Mouse (Mus musculus): ENCODE results near the gene Fat1. TPM values are rescaled to one million over a fixed set of nuclear protein-coding genes. Genes with fewer than 3 reads are reported as not detected.
A peak's percentile ranks its signal among the peaks of the same experiment; 100 is the strongest.

The Fat1 gene
- total RNA-seq (2021), result 60.5 and 84.6 TPM in 2 replicates
- long read RNA-seq, experiment 1, partial matches to known transcripts, result 2 of 2 reads
- long read RNA-seq, experiment 1, other reads (novel, unspliced or antisense), result 0 of 2 reads
- long read RNA-seq, experiment 2, partial matches to known transcripts, result 3 of 8 reads
- long read RNA-seq, experiment 2, other reads (novel, unspliced or antisense), result 5 of 8 reads

- DNase-seq, result peak; percentile 95
These were observed at the start of gene Fat1 for GRCm38 (mm10) chr8:44934850-44935497. Fat1 (plus strand) TSS chr8:44935447.

DNA sequence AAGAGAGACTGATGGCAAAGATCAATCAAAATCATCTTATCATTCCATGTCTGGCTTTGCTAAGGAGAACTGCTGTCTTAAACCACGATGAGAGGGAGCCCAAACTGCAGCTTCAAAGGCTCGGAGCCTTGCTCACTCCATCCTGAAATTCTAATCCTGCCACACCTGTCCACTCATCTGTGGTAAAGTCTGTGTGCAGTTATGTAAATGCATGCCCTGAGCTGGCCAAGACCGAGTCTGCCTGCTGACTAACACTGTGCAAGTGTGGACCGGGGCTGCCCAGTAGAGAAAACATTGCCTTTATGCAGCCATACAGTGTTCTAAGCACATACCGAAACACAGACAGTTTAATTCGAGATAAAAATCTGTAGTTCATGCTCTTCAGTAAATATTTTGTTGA lies 40.6 kb upstream of the Fat1 start:
- DNase-seq, result no peak

DNA sequence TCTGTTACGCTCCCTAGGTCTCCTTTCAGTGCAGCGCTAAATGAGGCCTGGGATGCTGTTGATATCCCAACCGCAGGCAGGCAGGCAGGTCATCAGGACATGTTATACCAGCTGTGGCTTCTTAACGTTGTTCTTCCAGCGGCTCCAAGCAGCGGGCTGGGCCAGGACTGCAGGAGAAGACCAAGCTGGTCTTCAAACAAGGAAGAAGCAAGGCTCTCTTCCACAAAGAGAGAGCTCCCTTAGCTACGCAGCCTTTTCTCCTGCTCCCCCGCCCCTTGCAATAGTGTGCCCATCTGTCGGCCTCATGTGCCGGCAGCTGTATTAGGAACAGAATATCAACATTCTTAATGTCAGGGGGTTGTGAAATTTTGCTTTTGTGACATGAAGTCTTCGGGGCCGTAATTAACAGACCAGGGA lies 35.7 kb upstream of the Fat1 start:
- no peak for DNase-seq

- no peak for DNase-seq
These were observed 23.9 kb upstream of the Fat1 start for GRCm38 (mm10) chr8:44911126-44911903.

DNA sequence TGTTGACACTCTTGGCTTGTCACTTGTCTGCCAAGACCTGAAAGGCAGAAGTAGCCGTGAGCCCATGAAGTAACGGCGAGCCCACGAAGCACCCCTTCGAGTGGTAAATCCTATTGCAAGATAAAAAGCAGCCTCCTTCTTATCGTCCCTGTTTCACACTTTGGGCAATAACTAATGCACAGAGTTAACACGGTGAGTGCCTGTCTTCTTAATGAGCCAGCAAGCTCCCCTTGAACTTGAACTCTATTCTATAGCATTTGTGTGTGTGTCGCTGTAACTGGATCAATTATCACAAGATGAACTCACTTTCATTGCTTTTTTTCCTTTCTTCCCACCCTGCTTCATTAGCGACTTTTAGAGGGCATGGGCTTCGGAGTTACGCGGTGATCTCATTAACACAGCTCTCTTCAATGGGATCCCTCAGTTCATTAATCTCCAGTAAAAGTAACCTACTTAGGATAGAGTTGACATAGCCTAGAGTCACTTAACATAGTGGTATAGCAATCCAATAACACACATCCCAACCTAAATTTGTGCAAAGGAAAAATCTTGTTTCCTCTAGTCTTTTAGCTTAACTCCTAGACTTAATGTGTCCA lies 15.7 kb upstream of the Fat1 start:
- no peak for DNase-seq

- no peak for DNase-seq
These were observed 14.7 kb upstream of the Fat1 start for GRCm38 (mm10) chr8:44920379-44921032.

DNA sequence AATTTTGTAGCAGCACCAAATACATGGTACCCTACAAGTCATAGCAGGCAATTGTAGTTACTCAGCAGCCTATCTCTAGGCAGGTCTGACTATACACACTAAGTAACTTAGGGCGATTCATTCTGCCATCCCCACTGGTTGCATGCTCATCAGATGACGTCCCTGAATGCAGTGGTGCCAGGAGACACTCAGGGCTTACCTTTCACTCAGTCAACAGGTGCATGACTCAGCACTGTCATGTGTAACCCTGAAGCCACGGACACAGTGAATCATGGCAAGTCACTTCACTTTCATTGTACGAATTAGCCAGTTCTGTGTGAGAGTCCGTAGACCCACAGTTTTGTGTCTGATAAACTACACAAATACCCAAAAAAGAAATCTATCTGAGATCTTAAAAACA lies 10.3 kb upstream of the Fat1 start:
- DNase-seq, result no peak

DNA sequence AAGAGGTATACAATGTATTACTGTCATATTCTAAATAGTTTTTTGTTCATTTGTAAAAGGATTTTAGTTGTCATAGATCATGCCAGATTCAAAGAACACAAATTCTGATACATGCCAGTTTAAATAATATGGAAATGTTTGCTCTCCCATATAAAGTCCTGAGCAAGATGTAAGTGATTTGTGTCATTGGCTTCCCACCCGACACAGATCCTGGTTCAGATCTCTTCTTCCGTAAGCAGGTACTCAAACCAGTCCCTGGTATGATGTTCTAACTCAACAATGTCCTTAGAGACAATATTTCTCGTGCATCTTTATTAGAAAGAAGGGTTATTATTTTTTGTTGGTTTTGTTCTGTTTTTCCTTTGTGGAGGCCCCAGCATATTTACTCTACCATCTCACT lies 5.2 kb upstream of the Fat1 start:
- no peak for DNase-seq

GRCm38 (mm10) chr8:44932546-44933342 lies 2.5 kb upstream of the Fat1 start:
- DNase-seq, result no peak

DNA sequence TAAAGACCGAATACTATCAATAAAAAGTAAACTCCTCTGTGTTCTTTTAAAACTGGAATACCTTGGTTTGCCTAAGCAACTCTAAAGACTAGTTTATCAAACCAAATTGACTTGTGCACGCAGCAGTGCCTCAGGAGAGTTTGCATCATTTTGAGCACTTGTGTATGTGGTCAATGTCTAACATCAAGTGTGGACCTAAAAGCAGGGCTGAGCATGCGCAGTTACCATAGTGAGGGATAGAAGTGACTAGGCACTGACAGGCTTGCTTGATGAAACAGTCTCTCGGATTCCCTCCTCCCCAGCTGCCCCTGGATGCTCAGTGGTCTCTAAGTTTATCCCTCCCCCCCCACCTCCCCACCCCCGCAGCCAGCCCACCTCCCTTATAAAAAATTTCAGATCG lies 1.8 kb upstream of the Fat1 start:
- no peak for DNase-seq

GRCm38 (mm10) chr8:44934416-44934815 lies 831 bp upstream of the Fat1 start:
- DNase-seq, result no peak

GRCm38 (mm10) chr8:44935741-44936140 lies 494 bp downstream of the Fat1 start:
- peak; percentile 90 for DNase-seq

- no peak for DNase-seq
These were observed 1.3 kb downstream of the Fat1 start for GRCm38 (mm10) chr8:44936481-44936961.

- peak; percentile 81 for DNase-seq
These were observed 2.0 kb downstream of the Fat1 start for GRCm38 (mm10) chr8:44937141-44937825.

DNA sequence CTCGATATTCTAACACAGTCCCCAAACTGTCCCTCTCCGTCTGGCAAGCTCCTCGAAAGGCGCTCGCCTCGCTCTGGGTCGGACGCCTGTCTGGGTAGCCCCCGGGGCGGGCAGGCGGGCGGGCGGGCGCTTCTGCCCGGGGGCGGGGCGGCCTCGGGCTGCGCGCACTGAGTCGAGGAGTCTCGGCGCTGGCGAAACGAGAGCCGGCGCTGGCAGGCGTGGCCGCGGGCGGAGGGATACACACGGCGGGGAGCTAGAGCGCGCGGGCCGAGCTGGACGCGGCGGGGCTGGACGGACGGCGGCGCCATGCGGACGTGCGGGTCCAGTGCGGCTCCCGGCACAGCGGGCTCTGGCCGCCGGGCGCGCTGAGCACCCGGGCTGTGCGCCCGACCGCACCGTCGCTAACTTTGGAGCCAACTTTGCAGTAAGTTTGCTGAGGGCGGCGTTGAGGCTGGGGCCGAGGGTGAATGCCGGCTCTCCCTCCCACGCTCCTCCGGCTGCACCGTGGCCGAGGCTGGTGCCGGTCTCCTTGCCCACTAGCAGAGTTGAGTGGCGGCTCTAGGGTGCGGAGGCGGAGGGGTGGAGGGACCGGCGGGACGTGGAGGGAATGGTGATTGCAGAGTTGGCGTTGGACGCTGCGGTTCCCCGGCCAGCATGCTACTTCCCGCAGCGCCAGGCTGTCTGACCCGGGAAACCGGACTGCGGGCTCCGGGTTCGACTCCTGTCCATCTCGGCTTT lies 2.8 kb downstream of the Fat1 start:
- DNase-seq, result peak; percentile 97

DNA sequence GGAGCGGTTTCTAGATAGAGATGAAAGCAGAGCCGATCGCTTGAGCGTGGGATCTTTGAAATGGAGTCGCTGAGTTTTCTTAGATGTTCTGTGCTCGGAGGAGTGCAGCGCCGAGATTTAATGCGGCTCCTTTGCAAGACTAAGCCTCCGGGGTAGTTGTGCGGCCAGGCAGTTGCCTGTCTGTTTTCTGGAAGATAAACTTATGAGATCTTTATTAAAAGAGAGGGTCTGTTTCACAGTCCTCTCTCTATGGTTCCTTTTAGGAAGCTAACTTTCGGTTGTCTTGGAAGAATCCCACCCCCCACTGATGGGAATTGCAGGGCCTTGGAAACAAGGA lies 3.4 kb downstream of the Fat1 start:
- DNase-seq, result no peak

DNA sequence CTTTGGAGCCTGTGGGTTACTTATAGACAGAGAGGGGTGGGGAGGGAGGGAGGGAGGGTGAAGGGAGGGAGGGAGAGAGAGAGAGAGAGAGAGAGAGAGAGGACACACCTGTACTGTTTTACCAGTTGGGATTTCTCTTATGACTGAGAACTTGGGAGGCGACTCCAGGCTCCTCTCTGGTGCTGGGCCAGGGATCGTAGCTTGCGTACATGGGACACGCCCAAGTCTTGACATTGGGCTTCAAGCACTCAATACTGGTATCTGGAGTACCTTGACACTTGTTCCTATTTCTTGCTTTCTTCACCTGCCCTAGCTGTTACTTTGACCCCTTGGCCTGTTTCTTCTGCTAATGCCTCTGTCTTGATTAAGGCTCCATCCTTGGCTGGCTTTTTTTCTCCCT lies 10.3 kb downstream of the Fat1 start:
- DNase-seq, result no peak

GRCm38 (mm10) chr8:44948597-44948996 lies 13.3 kb downstream of the Fat1 start:
- no peak for DNase-seq

DNA sequence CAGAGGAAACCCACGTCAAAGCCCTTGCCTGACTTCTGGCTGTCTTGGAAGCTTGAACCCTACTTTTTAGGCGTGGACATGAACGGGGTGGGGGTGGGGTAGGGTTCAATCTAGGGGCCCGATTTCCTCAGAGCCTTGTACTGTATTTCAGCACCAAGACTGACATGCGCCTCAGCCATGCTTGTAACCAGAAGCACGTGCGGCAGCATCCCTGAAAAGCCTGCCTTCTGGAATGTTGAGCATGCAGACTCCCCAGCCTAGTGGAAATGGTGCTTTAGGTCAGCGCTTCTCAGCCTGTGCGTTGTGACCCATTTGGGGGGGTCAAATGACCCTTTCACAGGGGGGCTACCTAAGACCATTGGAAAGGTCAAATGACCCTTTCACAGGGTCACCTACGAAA lies 25.2 kb downstream of the Fat1 start:
- no peak for DNase-seq

DNA sequence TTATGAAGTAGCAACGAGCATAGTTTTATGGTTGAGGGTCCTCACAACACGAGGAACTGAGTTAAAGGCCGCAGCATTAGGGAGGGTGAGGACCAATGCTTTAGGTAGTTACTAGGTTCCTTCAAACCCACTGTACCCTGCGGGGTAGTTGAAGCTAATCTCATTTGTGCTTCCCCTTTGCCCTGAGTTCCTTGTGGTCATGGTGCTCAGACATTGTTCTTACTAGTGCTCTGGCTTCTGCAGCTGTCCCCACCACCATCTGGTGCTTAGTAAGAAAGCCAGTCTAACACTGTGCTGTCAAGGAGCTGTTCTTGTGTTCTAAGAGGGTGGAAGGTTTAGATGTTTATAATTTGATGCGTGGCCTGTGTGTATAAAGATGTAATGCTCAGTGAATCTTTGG lies 25.7 kb downstream of the Fat1 start:
- no peak for DNase-seq
